Mouse (Mus musculus): ENCODE data around the gene Acadsb.

GRCm38 (mm10) chr7:131362269-131362614, 48.2 kb upstream of the Acadsb start:
- TF ChIP-seq POLR2A (IDR thresholded peaks at IDR 0.05; ENCODE audit: control insufficient read depth, extremely low read depth, insufficient read depth, low read length, poor library complexity) (no peak), CTCF (IDR thresholded peaks at IDR 0.05; ENCODE audit: borderline replicate concordance, control insufficient read depth, extremely low read depth, insufficient read depth, low read length, poor library complexity) (no peak)
